Mouse (Mus musculus) ES-E14 (cell line): ENCODE data around the gene Gipc1.

Experiments
- CHD2 ChIP-seq: IDR thresholded peaks from 2 replicates; pipeline ENCODE4 v1.6.1; 2014; ENCODE audit warnings: mild to moderate bottlenecking, low read depth, low read length, inconsistent platforms
- HCFC1 ChIP-seq: IDR thresholded peaks from 2 replicates; pipeline ENCODE4 v1.6.1; 2012; ENCODE audit warnings: low read length, inconsistent platforms, borderline replicate concordance; ENCODE audit not compliant: insufficient read depth
- MAFK ChIP-seq: IDR thresholded peaks from 2 replicates; pipeline ENCODE4 v1.6.1; 2014; ENCODE audit warnings: mild to moderate bottlenecking, low read depth, low read length, inconsistent platforms; ENCODE audit not compliant: insufficient read depth
- ZC3H11A ChIP-seq: IDR thresholded peaks from 2 replicates; pipeline ENCODE4 v1.6.1; 2012; ENCODE audit warnings: low read depth, mild to moderate bottlenecking, inconsistent platforms, low read length, borderline replicate concordance
- ZNF384 ChIP-seq: IDR thresholded peaks from 2 replicates; pipeline ENCODE4 v1.6.1; 2012; ENCODE audit warnings: low read depth, low read length, inconsistent platforms

DNA sequence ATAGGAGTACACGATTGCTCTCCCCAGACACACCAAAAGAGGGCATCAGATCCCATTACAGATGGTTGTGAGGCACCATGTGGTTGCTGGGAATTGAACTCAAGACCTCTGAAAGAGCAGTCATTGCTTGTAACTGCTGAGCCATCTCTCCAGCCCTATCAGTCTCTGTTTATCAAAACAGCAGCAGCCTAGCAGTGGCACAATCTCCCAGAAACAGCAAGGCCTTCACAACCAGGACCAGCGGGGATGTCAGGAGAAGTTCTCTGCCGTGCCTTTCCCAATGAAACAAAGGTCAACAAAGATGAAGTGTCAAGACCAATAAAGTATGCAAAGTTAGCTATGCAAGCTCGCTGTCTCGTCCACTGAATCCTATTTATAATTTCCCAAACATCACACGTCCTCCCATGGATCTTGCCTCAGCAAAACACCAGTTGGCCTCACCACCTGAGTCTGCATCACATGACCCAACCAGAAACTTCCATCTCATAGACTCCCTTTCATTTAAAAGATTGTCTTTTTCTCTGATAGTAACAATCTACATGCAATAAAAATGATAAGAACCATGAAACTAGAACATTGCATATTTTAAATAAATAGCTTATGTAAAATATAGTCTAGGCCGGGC, 20.3 kb upstream of the Gipc1 start:
- no peak for TF ChIP-seq ZNF384
- no peak for TF ChIP-seq MAFK
- no peak for TF ChIP-seq ZC3H11A
- TF ChIP-seq CHD2, result no peak
- TF ChIP-seq HCFC1, result no peak
